Mouse (Mus musculus) myocyte (in vitro differentiated cells): ENCODE data around the gene Slc5a3.

Experiments
- MAX ChIP-seq: IDR thresholded peaks from one replicate; pipeline ENCODE4 v1.6.1; 2011; ENCODE audit warnings: low read depth, mild to moderate bottlenecking, control low read depth
- MYOG ChIP-seq, 3 experiments: IDR thresholded peaks; one replicate each; pipeline ENCODE4 v1.6.1; 2011; ENCODE audit warnings: control low read depth in 2 of 3, low read depth in 2 of 3, mild to moderate bottlenecking in 2 of 3; ENCODE audit not compliant: insufficient read length in 2 of 3, control insufficient read depth in 1 of 3, insufficient read depth in 1 of 3
- POLR2A ChIP-seq: IDR thresholded peaks from one replicate; pipeline ENCODE4 v1.6.1; 2011; ENCODE audit warnings: low read depth, mild to moderate bottlenecking, control low read depth, moderate library complexity; ENCODE audit not compliant: insufficient read length
- POLR2AphosphoS2 ChIP-seq: IDR thresholded peaks from one replicate; pipeline ENCODE4 v1.6.1; 2011; ENCODE audit warnings: low read depth, control low read depth; ENCODE audit not compliant: insufficient read length
- USF1 ChIP-seq: IDR thresholded peaks from one replicate; pipeline ENCODE4 v1.6.1; 2011; ENCODE audit warnings: low read depth, mild to moderate bottlenecking, control low read depth, moderate library complexity

- no peak for TF ChIP-seq POLR2AphosphoS2
- TF ChIP-seq POLR2A, result no peak
- TF ChIP-seq USF1, result no peak
- TF ChIP-seq MYOG (IDR thresholded peaks at IDR 0.05; ENCODE audit: control insufficient read depth in 1 of 3, insufficient read depth in 1 of 3, insufficient read length in 2 of 3, low read depth in 2 of 3), result no peak
- TF ChIP-seq MAX, result no peak
Measured at GRCm38 (mm10) chr16:92060213-92060612, 2.1 kb downstream of the Slc5a3 start.
